Mouse (Mus musculus) gastrocnemius, postnatal 25 days (tissue): ENCODE data around the gene H2afx. TPM values are rescaled to one million over a fixed set of nuclear protein-coding genes. Genes with fewer than 3 reads are reported as not detected.
"Not testable (repeated sequence)": the region's sequence is repeated elsewhere in the genome, so short reads cannot be mapped to it uniquely, and the experiment has no call there.

Experiments used
- DNase-seq: peaks from one replicate; pipeline ENCODE4 v3.0.0; 2022
- long read RNA-seq, 2 experiments: library from polyadenylated mRNA; stranded (forward); transcript quantifications; one replicate each; pipeline ENCODE4 v2.0.0; 2021
- total RNA-seq, 2 experiments: library from RNA; stranded (reverse); gene quantifications; 1 replicate in 1 of 2; 2 replicates in 1 of 2; pipeline ENCODE4 v1.2.3; 2021

H2afx gene
- total RNA-seq, result 10 to 100 TPM; 10.8 to 12.8 TPM
- long read RNA-seq, experiment 1, transcript H2afx-201 (1 exons, 1,384 nt), result major isoform, 12 of 12 reads
- long read RNA-seq, experiment 1, partial matches to known transcripts, result 0 of 12 reads
- long read RNA-seq, experiment 1, other reads (novel, unspliced or antisense), result 0 of 12 reads
- long read RNA-seq, experiment 2, transcript H2afx-201 (1 exons, 1,384 nt), result major isoform, 12 of 12 reads
- long read RNA-seq, experiment 2, partial matches to known transcripts, result 0 of 12 reads
- long read RNA-seq, experiment 2, other reads (novel, unspliced or antisense), result 0 of 12 reads

GRCm38 (mm10) chr9:44334396-44335330 lies at the start of gene H2afx:
Gene H2afx (plus strand): TSS chr9:44334694.
- DNase-seq, result peak; percentile 98

GRCm38 (mm10) chr9:44286256-44286850 lies 48.1 kb upstream of the H2afx start:
- DNase-seq, result no peak

- DNase-seq, result no peak
These were observed 47.5 kb upstream of the H2afx start for GRCm38 (mm10) chr9:44287003-44287400.

GRCm38 (mm10) chr9:44287401-44288075 lies 47.0 kb upstream of the H2afx start:
- no peak for DNase-seq

- DNase-seq, result no peak
These were observed 46.2 kb upstream of the H2afx start, which contains the start of gene Abcg4 for GRCm38 (mm10) chr9:44288076-44288958. Gene Abcg4 (minus strand): TSS chr9:44288615.

GRCm38 (mm10) chr9:44288959-44289291 lies 45.6 kb upstream of the H2afx start:
- no peak for DNase-seq

- DNase-seq, result no peak
These were observed 42.0 kb upstream of the H2afx start for GRCm38 (mm10) chr9:44292490-44292889.

GRCm38 (mm10) chr9:44300001-44300400 lies 34.5 kb upstream of the H2afx start:
- DNase-seq, result not testable (repeated sequence)

- DNase-seq, result peak; percentile 99
These were observed 28.9 kb upstream of the H2afx start, which contains the start of gene Hinfp for GRCm38 (mm10) chr9:44305466-44306079. Gene Hinfp (minus strand): TSS chr9:44305671.

- DNase-seq, result no peak
These were observed 28.0 kb upstream of the H2afx start for GRCm38 (mm10) chr9:44306532-44306931.

- DNase-seq, result no peak
These were observed 27.2 kb upstream of the H2afx start for GRCm38 (mm10) chr9:44307248-44307647.

- DNase-seq, result no peak
These were observed 24.7 kb upstream of the H2afx start for GRCm38 (mm10) chr9:44309756-44310155.

GRCm38 (mm10) chr9:44310750-44311135 lies 23.8 kb upstream of the H2afx start:
- no peak for DNase-seq

GRCm38 (mm10) chr9:44311136-44312134 lies 23.1 kb upstream of the H2afx start:
- no peak for DNase-seq

GRCm38 (mm10) chr9:44313476-44314256 lies 20.8 kb upstream of the H2afx start:
- DNase-seq, result no peak

- no peak for DNase-seq
These were observed 20.3 kb upstream of the H2afx start for GRCm38 (mm10) chr9:44314257-44314547.

GRCm38 (mm10) chr9:44314910-44315309 lies 19.6 kb upstream of the H2afx start:
- DNase-seq, result no peak

- no peak for DNase-seq
These were observed 17.0 kb upstream of the H2afx start for GRCm38 (mm10) chr9:44317452-44317851.
